Mouse (Mus musculus) neural tube, embryonic 13.5 days (tissue): Measurements from ENCODE around the gene Ncoa3. TPM values are rescaled to one million over a fixed set of nuclear protein-coding genes. Genes with fewer than 3 reads are reported as not detected.

Experiments
- ATAC-seq: fragments of 200-750 bp; cut with Nextera tagmentation; 2 replicates; pipeline ENCODE4 v1.8.0; 2017; ENCODE audit warnings: low read depth, mild to moderate bottlenecking, moderate TSS enrichment, moderate library complexity
- H3K27ac ChIP-seq: fragments of 300-500 bp; sonication (generic); replicated peaks from 2 replicates; pipeline ENCODE4 v1.5.1; 2015; ENCODE audit warnings: moderate library complexity, mild to moderate bottlenecking, inconsistent platforms
- H3K27me3 ChIP-seq: fragments of 300-500 bp; sonication (generic); 2 replicates; pipeline ENCODE4 v1.6.1; 2015; ENCODE audit warnings: mild to moderate bottlenecking, inconsistent platforms
- H3K36me3 ChIP-seq: fragments of 300-500 bp; sonication (generic); 2 replicates; pipeline ENCODE4 v1.6.1; 2015; ENCODE audit warnings: mild to moderate bottlenecking, inconsistent platforms
- H3K4me1 ChIP-seq: fragments of 300-500 bp; sonication (generic); replicated peaks from 2 replicates; pipeline ENCODE4 v1.6.1; 2015; ENCODE audit warnings: inconsistent platforms
- H3K4me2 ChIP-seq: fragments of 300-500 bp; sonication (generic); 2 replicates; pipeline ENCODE4 v1.6.1; 2015; ENCODE audit warnings: inconsistent platforms, mild to moderate bottlenecking, moderate library complexity
- H3K4me3 ChIP-seq: fragments of 300-500 bp; sonication (generic); 2 replicates; pipeline ENCODE4 v1.5.1; 2015; ENCODE audit warnings: mild to moderate bottlenecking, inconsistent platforms
- H3K9ac ChIP-seq: fragments of 300-500 bp; sonication (generic); 2 replicates; pipeline ENCODE4 v1.6.1; 2015; ENCODE audit warnings: moderate library complexity, mild to moderate bottlenecking, inconsistent platforms
- H3K9me3 ChIP-seq: fragments of 300-500 bp; sonication (generic); 2 replicates; pipeline ENCODE4 v1.6.1; 2016; ENCODE audit warnings: inconsistent platforms
- WGBS: fragments of 180-500 bp; shearing (Covaris S2); methylation state at CpG from one replicate; pipeline ENCODE4 v1.1.7; 2015; 5-methylcytosine and 5-hydroxymethylcytosine counted together
- polyA plus RNA-seq: library from polyadenylated mRNA; unstranded; fragments of >200 nt; fragmentation: Nextera tagmentation; extraction: Ambion mirVana; gene quantifications from 2 replicates; pipeline ENCODE4 v1.2.1, GENCODE M21; 2015

Ncoa3 gene
- polyA plus RNA-seq, 1 experiment from 2014 or later: 12.6 TPM

DNA sequence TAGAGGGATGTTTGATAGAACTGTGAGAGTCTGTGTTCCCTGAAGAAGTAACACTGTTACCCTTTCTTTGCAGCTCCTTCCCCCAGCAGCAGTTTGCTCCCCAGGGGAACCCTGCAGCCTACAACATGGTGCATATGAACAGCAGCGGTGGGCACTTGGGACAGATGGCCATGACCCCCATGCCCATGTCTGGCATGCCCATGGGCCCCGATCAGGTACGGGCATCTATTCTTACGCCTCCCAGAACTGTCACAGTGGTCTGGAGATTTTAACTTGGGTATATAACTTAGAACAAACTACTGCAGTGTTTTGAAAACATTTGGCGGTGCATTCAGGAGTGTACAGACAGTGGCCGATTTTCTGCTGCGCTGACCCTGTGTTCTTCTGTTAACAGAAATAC, 77.3 kb downstream of the Ncoa3 start:
- peaks cover 81% of the 10 kb centered on the region for H3K36me3 ChIP-seq
- no peak overlapping the region for H3K4me3 ChIP-seq
- H3K4me2 ChIP-seq: no peak overlapping the region
- H3K27me3 ChIP-seq: no peaks in the 10 kb centered on the region
- 91% methylated on average over 7 of the region's 7 CpGs for WGBS
- H3K9ac ChIP-seq: no peak overlapping the region
- no peak for ATAC-seq
- H3K4me1 ChIP-seq: peaks cover 3% of the 10 kb centered on the region; the same call in 1 of the 2 replicates
- no peak overlapping the region for H3K27ac ChIP-seq
- no peaks in the 10 kb centered on the region for H3K9me3 ChIP-seq

DNA sequence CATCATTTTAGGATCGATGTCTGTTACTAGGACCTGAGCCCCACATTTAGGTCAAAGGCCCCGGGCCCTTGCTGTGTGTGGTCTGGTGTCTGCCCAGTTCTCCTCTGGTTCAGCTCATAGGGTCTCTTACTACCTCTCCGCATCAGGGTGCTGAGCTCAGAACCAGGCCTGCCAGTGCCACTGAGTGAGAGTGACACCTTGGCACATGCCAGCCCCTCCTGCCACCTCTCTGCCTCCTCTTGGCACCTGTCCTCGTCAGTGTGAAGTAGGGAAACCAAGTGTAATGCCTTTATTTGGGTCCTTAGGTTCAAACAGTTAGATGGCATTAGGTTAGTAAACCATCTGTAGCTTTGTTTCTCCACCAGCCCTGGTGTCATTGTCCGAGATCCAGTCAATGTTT, 79.0 kb downstream of the Ncoa3 start:
- H3K4me1 ChIP-seq: peaks cover 3% of the 10 kb centered on the region; the same call in 1 of the 2 replicates
- H3K36me3 ChIP-seq: peaks cover 69% of the 10 kb centered on the region
- 90% methylated on average over 5 of the region's 5 CpGs for WGBS
- no peak overlapping the region for H3K4me3 ChIP-seq
- no peak overlapping the region for H3K4me2 ChIP-seq
- H3K9ac ChIP-seq: no peak overlapping the region
- H3K27me3 ChIP-seq: no peaks in the 10 kb centered on the region
- H3K9me3 ChIP-seq: no peaks in the 10 kb centered on the region
- H3K27ac ChIP-seq: no peak overlapping the region
- no peak for ATAC-seq

DNA sequence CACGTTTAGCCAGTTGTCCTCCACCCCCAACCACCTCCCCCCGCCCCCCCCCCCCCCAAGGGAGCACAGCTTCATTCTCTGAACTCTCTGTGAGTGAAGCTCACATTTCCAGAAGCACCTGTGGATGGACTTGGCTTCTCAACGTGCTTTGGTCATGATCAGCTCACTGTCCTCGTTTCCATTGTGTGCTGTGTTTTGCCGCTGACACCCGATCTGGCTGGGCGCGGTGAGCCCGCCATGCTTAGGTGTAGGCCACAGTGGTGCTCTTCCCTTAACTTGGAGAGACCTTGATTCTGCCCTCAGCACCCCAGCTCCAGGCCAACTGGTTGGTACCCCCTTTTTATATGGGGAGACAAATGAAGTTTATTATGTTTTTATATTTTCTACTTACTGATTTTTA, 79.5 kb downstream of the Ncoa3 start:
- H3K36me3 ChIP-seq: peaks cover 65% of the 10 kb centered on the region
- H3K9me3 ChIP-seq: no peaks in the 10 kb centered on the region
- 80% methylated on average over 8 of the region's 9 CpGs for WGBS
- no peak overlapping the region for H3K4me3 ChIP-seq
- H3K27me3 ChIP-seq: no peaks in the 10 kb centered on the region
- H3K4me2 ChIP-seq: no peak overlapping the region
- H3K4me1 ChIP-seq: no peaks in the 10 kb centered on the region; the same call in 1 of the 2 replicates
- H3K9ac ChIP-seq: no peak overlapping the region
- no peak for ATAC-seq
- no peak overlapping the region for H3K27ac ChIP-seq

DNA sequence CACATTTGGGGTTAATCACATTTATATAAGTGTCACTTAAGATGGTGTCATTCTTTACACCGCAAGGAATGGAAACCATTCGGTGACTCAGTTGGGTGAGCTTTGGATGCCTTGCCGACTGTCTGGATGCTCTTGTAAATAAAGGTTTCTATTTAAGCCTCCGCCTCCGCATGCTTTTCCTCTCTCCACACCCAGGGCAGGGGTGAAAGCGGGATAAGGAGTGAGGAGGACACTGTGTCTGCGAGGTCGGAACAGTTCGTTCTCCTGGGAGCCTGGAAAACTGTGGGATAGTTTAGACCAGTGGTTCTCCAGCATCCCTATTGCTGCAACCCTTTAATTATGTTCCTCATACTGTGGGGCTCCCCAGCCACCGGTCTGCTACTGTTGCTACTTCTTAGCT, 80.6 kb downstream of the Ncoa3 start:
- Histone ChIP-seq H3K9me3 (no peaks in the 10 kb centered on the region), H3K4me1 (no peaks in the 10 kb centered on the region; the same call in 1 of the 2 replicates), H3K4me2 (no peak overlapping the region), H3K36me3 (peaks cover 65% of the 10 kb centered on the region), H3K27me3 (no peaks in the 10 kb centered on the region), H3K9ac (no peak overlapping the region), H3K4me3 (no peak overlapping the region), H3K27ac (no peak overlapping the region)
- 82% methylated on average over 10 of the region's 10 CpGs for WGBS
- no peak for ATAC-seq

DNA sequence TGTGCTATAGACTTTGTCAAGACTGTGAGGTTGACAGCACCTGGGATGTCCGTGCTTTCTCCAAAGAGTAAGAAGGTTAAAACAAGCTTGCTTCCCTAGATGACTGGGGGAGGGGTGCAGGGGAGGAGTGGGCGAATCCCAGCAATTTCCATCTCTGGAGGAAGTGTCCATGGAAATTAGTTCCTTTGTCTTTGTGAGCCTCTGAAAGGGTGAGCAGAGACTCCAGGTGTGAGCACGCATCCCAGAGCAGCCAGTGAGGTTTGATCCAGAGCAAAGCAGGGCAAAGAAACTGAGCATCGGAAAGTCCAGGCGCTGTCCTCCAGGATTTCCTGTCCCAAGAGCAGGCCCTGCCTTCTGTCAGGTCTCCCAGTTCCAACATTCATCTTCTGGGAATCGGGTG, 81.9 kb downstream of the Ncoa3 start:
- no peaks in the 10 kb centered on the region for H3K27me3 ChIP-seq
- H3K9ac ChIP-seq: no peak overlapping the region
- no peaks in the 10 kb centered on the region for H3K9me3 ChIP-seq
- H3K4me3 ChIP-seq: no peak overlapping the region
- no peak overlapping the region; the same call in 1 of the 2 replicates for H3K27ac ChIP-seq
- no peaks in the 10 kb centered on the region; the same call in 1 of the 2 replicates for H3K4me1 ChIP-seq
- no peak overlapping the region for H3K4me2 ChIP-seq
- no peak for ATAC-seq
- H3K36me3 ChIP-seq: peaks cover 65% of the 10 kb centered on the region
- 53% methylated on average over 6 of the region's 6 CpGs for WGBS

DNA sequence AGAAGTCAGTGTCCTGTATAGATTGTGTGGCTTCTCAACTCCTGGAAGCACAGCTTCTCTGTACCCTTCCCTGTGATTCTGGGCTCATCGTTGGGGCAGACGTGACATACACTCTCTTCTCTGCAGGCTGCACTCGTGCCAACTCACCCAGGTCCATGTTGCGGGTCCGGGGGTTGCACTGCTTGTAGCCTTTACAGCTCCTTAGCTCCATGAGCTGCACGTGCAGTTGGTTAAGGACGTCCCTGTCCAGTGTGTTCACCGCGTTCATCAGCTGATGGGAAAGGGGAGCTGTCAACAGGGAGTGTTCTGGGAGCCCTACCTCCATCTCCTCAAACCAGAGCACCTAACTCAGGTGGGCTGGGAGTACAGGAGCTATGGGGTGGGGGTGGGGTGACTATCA, 84.9 kb downstream of the Ncoa3 start:
- Histone ChIP-seq H3K9ac (no peak overlapping the region), H3K4me1 (peaks cover 9% of the 10 kb centered on the region), H3K27me3 (no peaks in the 10 kb centered on the region), H3K4me2 (no peak overlapping the region), H3K4me3 (no peak overlapping the region), H3K9me3 (no peaks in the 10 kb centered on the region), H3K27ac (no peak overlapping the region), H3K36me3 (peaks cover 55% of the 10 kb centered on the region)
- no peak for ATAC-seq
- 94% methylated on average over 9 of the region's 9 CpGs for WGBS

DNA sequence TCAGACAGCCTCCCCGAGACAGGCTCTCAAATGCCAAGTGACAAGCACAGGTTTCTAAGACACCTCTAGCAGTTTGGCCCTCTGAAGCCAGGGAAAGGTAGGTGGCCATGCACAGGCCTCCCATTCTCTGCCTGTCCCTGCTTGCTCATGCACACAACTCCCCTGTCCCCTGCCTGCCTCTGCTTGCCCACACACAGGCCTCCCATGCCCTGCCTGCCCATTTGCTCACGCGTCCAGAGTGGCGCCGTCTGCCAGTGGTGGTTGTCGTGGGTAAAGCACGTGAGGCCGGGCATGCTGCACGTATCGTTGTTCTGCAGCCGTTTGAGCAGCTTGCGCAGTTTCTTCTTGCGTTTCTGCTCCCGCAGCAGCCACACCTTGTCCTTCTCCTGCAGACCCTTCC, 86.8 kb downstream of the Ncoa3 start:
- no peak overlapping the region for H3K4me3 ChIP-seq
- no peak overlapping the region for H3K9ac ChIP-seq
- H3K9me3 ChIP-seq: no peaks in the 10 kb centered on the region
- no peaks in the 10 kb centered on the region for H3K27me3 ChIP-seq
- peaks cover 44% of the 10 kb centered on the region for H3K36me3 ChIP-seq
- no peak for ATAC-seq
- WGBS: 93% methylated on average over 14 of the region's 14 CpGs
- H3K4me1 ChIP-seq: peaks cover 16% of the 10 kb centered on the region
- H3K27ac ChIP-seq: no peak overlapping the region
- H3K4me2 ChIP-seq: no peak overlapping the region

DNA sequence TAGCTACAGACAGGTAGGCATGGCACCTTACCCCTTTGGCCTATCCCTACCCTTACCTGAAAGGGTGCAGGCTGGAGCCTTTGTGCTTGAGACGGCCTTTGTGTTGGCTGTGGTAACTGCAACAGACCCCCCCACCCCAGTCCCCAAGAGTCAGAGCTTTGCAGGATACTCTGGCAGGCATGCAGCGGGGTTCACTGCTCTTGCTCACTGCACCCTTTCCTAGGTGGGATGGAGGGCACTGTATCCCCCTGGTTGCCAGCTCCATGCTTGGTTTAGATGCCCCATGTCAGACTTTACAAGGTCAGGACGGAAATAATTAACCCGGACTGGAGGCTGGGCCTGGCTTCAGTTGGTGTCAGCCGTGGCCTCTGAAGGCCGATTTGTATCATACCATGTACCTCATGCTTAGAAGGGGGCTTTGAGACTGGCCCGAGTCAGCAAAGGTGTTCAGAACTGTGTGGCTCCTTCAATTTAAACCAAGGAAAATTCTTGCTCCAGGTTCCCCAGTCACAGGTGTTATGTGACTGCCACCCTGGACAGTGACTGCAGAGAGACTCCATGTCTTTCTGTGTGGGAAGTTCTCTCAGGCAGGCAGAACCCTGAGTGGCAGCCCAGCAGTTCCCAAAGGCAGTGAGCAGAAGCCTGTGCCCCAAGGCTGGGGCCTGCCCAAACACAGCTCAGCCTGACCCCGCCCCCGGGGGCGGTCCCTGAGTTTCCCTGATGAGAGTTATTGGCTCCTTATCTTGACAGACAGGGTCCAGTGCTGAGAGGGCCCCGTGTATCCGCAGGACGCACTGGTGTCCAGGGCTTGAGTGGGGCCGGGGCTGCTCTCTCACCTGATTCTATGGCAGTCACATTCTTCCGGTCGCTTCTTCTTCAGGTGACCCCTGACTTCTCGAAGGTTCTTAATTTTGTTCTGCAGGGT, 87.8 kb downstream of the Ncoa3 start:
- no peak overlapping the region for H3K4me2 ChIP-seq
- ATAC-seq: no peak
- 65% methylated on average over 17 of the region's 17 CpGs for WGBS

DNA sequence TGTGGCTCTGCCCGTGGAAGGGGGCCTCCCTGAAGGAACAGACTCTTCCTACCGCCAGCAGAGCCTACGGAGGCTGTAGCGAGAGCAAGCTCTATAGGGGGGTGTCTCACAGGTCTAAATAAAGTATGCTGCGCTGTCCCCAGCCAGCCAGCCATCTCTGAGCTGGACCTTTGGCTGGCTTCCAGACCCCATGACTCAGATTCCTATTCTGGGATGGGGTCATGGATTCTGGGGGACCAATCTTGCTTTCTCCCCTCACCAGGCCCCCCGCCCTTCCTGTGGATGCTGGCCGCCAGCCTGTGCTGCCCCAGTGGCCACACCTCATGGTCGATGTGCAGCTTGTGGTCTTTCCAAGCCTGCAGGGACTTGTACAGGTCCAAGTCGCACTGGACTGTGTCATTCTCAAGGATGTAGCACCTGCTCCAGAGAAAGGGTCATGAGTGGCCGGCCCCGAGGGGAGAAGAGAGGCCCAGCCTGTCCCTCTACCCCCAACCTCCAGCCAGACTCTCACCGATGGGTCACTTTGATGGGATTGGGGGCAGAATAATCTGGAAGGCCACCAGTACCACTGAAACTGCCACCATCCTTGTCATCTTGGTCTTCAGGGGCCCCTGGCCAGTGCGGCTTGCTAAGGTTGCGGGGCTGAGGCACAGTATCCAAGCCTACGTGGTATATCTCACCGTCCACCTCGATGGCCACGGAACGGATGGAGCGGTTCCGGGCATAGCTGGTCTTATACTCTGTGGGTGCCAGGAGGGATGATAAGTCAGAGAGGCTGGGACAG, 88.7 kb downstream of the Ncoa3 start:
- no peak overlapping the region for H3K9ac ChIP-seq
- 84% methylated on average over 21 of the region's 21 CpGs for WGBS
- no peaks in the 10 kb centered on the region for H3K9me3 ChIP-seq
- H3K27ac ChIP-seq: no peak overlapping the region
- H3K4me2 ChIP-seq: no peak overlapping the region
- no peaks in the 10 kb centered on the region for H3K27me3 ChIP-seq
- ATAC-seq: 0 out of 2 replicates have a peak, but pooled peaks have one; percentile 16
- H3K4me1 ChIP-seq: peaks cover 16% of the 10 kb centered on the region
- no peak overlapping the region for H3K4me3 ChIP-seq
- H3K36me3 ChIP-seq: peaks cover 54% of the 10 kb centered on the region

More for the DNA sequence above, 87.8 kb downstream of the Ncoa3 start:
- no peak overlapping the region for H3K9ac ChIP-seq
- H3K4me3 ChIP-seq: no peak overlapping the region
- no peaks in the 10 kb centered on the region for H3K9me3 ChIP-seq
- no peaks in the 10 kb centered on the region for H3K27me3 ChIP-seq
- H3K27ac ChIP-seq: no peak overlapping the region
- peaks cover 16% of the 10 kb centered on the region for H3K4me1 ChIP-seq
- peaks cover 47% of the 10 kb centered on the region for H3K36me3 ChIP-seq

DNA sequence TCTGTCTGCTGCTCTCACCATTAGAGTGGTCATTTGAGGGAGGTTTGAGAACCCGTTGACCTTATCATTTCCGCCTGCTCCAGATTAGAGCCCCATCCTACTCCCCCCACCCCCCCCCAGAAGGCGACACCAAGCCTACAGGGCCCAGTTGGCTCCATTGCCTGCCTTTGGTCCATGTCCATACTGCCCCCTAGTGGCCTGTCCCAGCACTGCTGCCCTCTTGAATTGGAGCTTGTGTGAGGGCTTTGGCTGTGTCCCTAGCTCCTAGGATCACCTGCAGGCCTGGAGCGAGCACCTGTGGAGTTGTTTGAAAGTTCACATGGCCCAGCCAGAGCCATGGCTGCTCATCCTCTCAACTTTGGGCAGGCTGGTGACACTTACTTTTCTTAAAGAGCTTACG, 89.8 kb downstream of the Ncoa3 start:
- ATAC-seq: no peak
- no peak overlapping the region for H3K4me2 ChIP-seq
- H3K4me1 ChIP-seq: peaks cover 16% of the 10 kb centered on the region
- peaks cover 62% of the 10 kb centered on the region for H3K36me3 ChIP-seq
- H3K27me3 ChIP-seq: no peaks in the 10 kb centered on the region
- H3K9ac ChIP-seq: no peak overlapping the region
- H3K27ac ChIP-seq: no peak overlapping the region
- H3K9me3 ChIP-seq: no peaks in the 10 kb centered on the region
- no peak overlapping the region for H3K4me3 ChIP-seq
- WGBS: 73% methylated on average over 5 of the region's 5 CpGs

DNA sequence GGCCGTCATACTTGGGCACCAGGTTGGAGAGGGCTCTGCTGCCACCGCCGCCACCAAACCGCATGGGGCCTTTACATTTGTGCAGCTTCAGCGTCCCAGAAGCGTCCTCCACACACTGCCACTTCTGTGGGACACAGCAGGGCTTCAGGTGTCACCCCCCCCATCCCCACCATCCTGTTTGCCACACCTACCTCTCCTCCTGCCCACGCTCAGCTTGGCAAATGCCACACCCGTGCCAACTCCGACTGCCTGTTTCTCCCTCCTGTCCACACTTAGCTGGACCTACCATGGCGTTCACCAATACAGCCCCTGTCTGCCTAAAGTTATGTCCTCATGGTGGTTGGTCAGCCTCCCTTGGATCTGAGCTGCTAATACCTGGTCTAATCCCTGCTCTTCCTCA, 90.2 kb downstream of the Ncoa3 start:
- H3K36me3 ChIP-seq: peaks cover 59% of the 10 kb centered on the region
- no peak overlapping the region for H3K4me3 ChIP-seq
- H3K4me1 ChIP-seq: peaks cover 16% of the 10 kb centered on the region
- 83% methylated on average over 10 of the region's 10 CpGs for WGBS
- no peak overlapping the region for H3K9ac ChIP-seq
- H3K9me3 ChIP-seq: no peaks in the 10 kb centered on the region
- ATAC-seq: no peak
- no peaks in the 10 kb centered on the region for H3K27me3 ChIP-seq
- 0 out of 2 replicates have a peak overlapping the region, but pooled peaks have one; percentile 18 for H3K27ac ChIP-seq
- no peak overlapping the region for H3K4me2 ChIP-seq

DNA sequence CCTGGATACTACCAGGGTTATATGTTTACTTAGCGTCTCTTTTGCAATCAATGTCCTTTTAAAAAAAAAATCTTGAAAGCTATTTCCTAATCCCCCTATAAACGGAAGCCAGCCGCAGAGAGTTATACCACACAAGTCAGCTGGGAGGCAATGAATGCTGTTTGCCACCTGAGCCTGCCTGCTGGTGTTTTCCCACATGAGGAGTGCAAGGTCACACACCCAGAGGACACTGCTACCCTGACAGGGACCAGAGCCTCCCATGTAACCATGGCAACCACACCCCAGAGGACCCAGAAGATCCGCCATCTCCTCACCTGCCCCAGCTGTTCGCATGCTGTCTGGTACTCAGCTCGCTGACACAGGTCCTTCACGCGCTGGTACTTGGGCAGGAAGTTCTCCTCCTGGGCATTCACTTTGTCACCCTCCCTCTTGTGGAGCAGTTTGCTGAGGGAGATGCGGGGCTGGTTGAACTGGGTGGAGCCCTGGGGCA, 91.2 kb downstream of the Ncoa3 start:
- Histone ChIP-seq H3K4me1 (peaks cover 16% of the 10 kb centered on the region), H3K9ac (no peak overlapping the region), H3K4me2 (no peak overlapping the region), H3K27ac (0 out of 2 replicates have a peak overlapping the region, but pooled peaks have one; percentile 18), H3K9me3 (no peaks in the 10 kb centered on the region), H3K4me3 (no peak overlapping the region), H3K27me3 (no peaks in the 10 kb centered on the region), H3K36me3 (peaks cover 55% of the 10 kb centered on the region)
- WGBS: 73% methylated on average over 9 of the region's 9 CpGs
- ATAC-seq: peak; percentile 11; the same call in 1 of the 2 replicates
